Mouse (Mus musculus): ENCODE measurements around the gene Srp14. TPM values are rescaled to one million over a fixed set of nuclear protein-coding genes. Genes with fewer than 3 reads are reported as not detected.

Srp14 gene
- 109 to 132 TPM (median 128 TPM) in 4 replicates for total RNA-seq (2023; ENCODE audit: inconsistent age)

DNA sequence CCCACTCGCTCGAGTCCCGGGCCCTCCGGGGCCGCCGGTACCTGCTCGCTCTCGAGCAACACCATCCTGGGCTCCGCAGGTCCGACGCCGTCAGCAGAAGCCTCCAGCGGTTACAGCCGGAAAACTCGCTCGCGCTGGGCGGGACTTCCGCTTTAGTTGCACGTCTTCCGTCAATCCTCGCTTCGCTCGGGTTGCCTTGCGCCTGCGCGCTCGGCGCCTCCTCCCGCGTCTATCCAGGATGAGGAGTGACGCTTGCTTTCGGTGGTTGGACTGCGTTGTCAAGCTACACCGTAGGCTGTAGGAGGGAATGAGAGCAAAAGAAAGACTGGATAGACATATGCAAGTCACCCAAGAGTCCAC lies at the start of gene Srp14:
Srp14 (minus strand) TSS at position 162 of the 360 bp plus-strand sequence.

Other genes starting within 250 kb of the Srp14 start
- 1.9 to 4.2 TPM (median 2.3 TPM) in 4 replicates for gene Fsip1, start 222.7 kb downstream of the Srp14 start, total RNA-seq (2023; ENCODE audit: inconsistent age)
- gene Gpr176, start 106.3 kb downstream of the Srp14 start, total RNA-seq (2023; ENCODE audit: inconsistent age): 0.19 to 0.32 TPM (median 0.30 TPM) in 3 of 4 replicates, not detected in the other
- 43.3 to 49.8 TPM (median 45.9 TPM) in 4 replicates for gene Eif2ak4, start 91.1 kb downstream of the Srp14 start, total RNA-seq (2023; ENCODE audit: inconsistent age)
- 65.6 to 85.1 TPM (median 77.5 TPM) in 4 replicates for gene Bmf, start 70.0 kb upstream of the Srp14 start, total RNA-seq (2023; ENCODE audit: inconsistent age)
- 4.4 to 6.9 TPM (median 6.5 TPM) in 4 replicates for gene Bub1b, start 118.5 kb upstream of the Srp14 start, total RNA-seq (2023; ENCODE audit: inconsistent age)
- gene Pak6, start 183.6 kb upstream of the Srp14 start, total RNA-seq (2023; ENCODE audit: inconsistent age): 2.2 to 6.3 TPM (median 4.1 TPM) in 4 replicates
- 0.33 to 0.45 TPM (median 0.40 TPM) in 4 replicates for gene Ankrd63, start 224.3 kb upstream of the Srp14 start, total RNA-seq (2023; ENCODE audit: inconsistent age)
- 87.6 to 107 TPM (median 99.4 TPM) in 4 replicates for gene Plcb2, start 248.7 kb upstream of the Srp14 start, total RNA-seq (2023; ENCODE audit: inconsistent age)